Mouse (Mus musculus) ES-Bruce4 (cell line): ENCODE data around the gene Apoa4. TPM values are rescaled to one million over a fixed set of nuclear protein-coding genes. Genes with fewer than 3 reads are reported as not detected.

ENCODE experiments used
- H3K27ac ChIP-seq: 2 replicates; pipeline ENCODE4 v1.5.1; 2012; ENCODE audit warnings: low read length, inconsistent platforms; ENCODE audit not compliant: insufficient read depth
- H3K27me3 ChIP-seq: 2 replicates; pipeline ENCODE4 v1.6.1; 2012; ENCODE audit warnings: mild to moderate bottlenecking, low read length, inconsistent platforms; ENCODE audit not compliant: control insufficient read depth, poor library complexity, insufficient read depth, severe bottlenecking
- H3K36me3 ChIP-seq: 2 replicates; pipeline ENCODE4 v1.6.1; 2012; ENCODE audit warnings: inconsistent platforms, mild to moderate bottlenecking, low read length, moderate library complexity; ENCODE audit not compliant: control insufficient read depth, poor library complexity, insufficient read depth, severe bottlenecking
- H3K4me1 ChIP-seq: one replicate; pipeline ENCODE4 v1.8.1; 2011; ENCODE audit warnings: low read length; ENCODE audit not compliant: control insufficient read depth, insufficient read depth
- H3K4me3 ChIP-seq: 2 replicates; pipeline ENCODE4 v1.5.1; 2011; ENCODE audit warnings: low read depth, mild to moderate bottlenecking, low read length
- H3K9ac ChIP-seq: 2 replicates; pipeline ENCODE4 v1.6.1; 2012; ENCODE audit warnings: low read depth, mild to moderate bottlenecking, inconsistent platforms; ENCODE audit not compliant: poor library complexity, severe bottlenecking
- H3K9me3 ChIP-seq: replicated peaks from 2 replicates; pipeline ENCODE4 v1.6.1; 2012; ENCODE audit warnings: mild to moderate bottlenecking, low read length, inconsistent platforms; ENCODE audit not compliant: control insufficient read depth, poor library complexity, insufficient read depth, severe bottlenecking
- CTCF ChIP-seq: IDR thresholded peaks from one replicate; pipeline ENCODE4 v1.8.1; 2011; ENCODE audit warnings: low read depth, low read length
- EP300 ChIP-seq: IDR thresholded peaks from 2 replicates; pipeline ENCODE4 v1.6.1; 2011; ENCODE audit warnings: low read depth, low read length; ENCODE audit not compliant: insufficient read depth
- POLR2A ChIP-seq: IDR thresholded peaks from one replicate; pipeline ENCODE4 v1.8.1; 2011; ENCODE audit warnings: low read length; ENCODE audit not compliant: insufficient read depth
- polyA plus RNA-seq: library from polyadenylated mRNA; stranded (reverse); fragments of >200 nt; gene quantifications from 2 replicates; pipeline ENCODE4 v1.2.4, GENCODE M21; 2011; ENCODE audit warnings: low read depth; ENCODE audit not compliant: missing spikeins, insufficient read depth, insufficient read length

Apoa4 gene
- polyA plus RNA-seq, 1 experiment = not detected

- no peaks in the 10 kb centered on the region for H3K4me1 ChIP-seq
- H3K4me3 ChIP-seq = no peak overlapping the region
- no peak overlapping the region for H3K9ac ChIP-seq
- TF ChIP-seq EP300 (no peak), CTCF (no peak), POLR2A (no peak)
- no peaks in the 10 kb centered on the region for H3K36me3 ChIP-seq
- no peaks in the 10 kb centered on the region for H3K27me3 ChIP-seq
- H3K9me3 ChIP-seq = no peaks in the 10 kb centered on the region
- no peak overlapping the region for H3K27ac ChIP-seq
Observed at GRCm38 (mm10) chr9:46241818-46242217, 1.3 kb downstream of the Apoa4 start.

GRCm38 (mm10) chr9:46243122-46243521 is 2.6 kb downstream of the Apoa4 start:
- Histone ChIP-seq H3K36me3 (no peaks in the 10 kb centered on the region), H3K4me3 (no peak overlapping the region), H3K9me3 (no peaks in the 10 kb centered on the region), H3K27me3 (no peaks in the 10 kb centered on the region), H3K9ac (no peak overlapping the region), H3K4me1 (no peaks in the 10 kb centered on the region), H3K27ac (no peak overlapping the region)
- TF ChIP-seq CTCF = no peak
- TF ChIP-seq EP300 = no peak
- no peak for TF ChIP-seq POLR2A

GRCm38 (mm10) chr9:46243584-46243983 is 3.1 kb downstream of the Apoa4 start:
- Histone ChIP-seq H3K4me1 (no peaks in the 10 kb centered on the region), H3K9me3 (no peaks in the 10 kb centered on the region), H3K9ac (no peak overlapping the region), H3K36me3 (no peaks in the 10 kb centered on the region), H3K27ac (no peak overlapping the region), H3K4me3 (no peak overlapping the region), H3K27me3 (no peaks in the 10 kb centered on the region)
- TF ChIP-seq POLR2A (no peak), EP300 (no peak), CTCF (no peak)

- Histone ChIP-seq H3K4me1 (no peaks in the 10 kb centered on the region), H3K9ac (no peak overlapping the region), H3K9me3 (no peaks in the 10 kb centered on the region), H3K36me3 (no peaks in the 10 kb centered on the region), H3K4me3 (no peak overlapping the region), H3K27me3 (no peaks in the 10 kb centered on the region), H3K27ac (no peak overlapping the region)
- TF ChIP-seq POLR2A (no peak), EP300 (no peak), CTCF (peak; percentile 54)
Observed at GRCm38 (mm10) chr9:46246752-46247324, 6.3 kb downstream of the Apoa4 start.

- TF ChIP-seq EP300 (no peak), CTCF (no peak), POLR2A (no peak)
- H3K36me3 ChIP-seq = no peaks in the 10 kb centered on the region
- H3K27me3 ChIP-seq = no peaks in the 10 kb centered on the region
- peaks cover 2% of the 10 kb centered on the region for H3K4me1 ChIP-seq
- no peaks in the 10 kb centered on the region for H3K9me3 ChIP-seq
- no peak overlapping the region for H3K4me3 ChIP-seq
- no peak overlapping the region for H3K27ac ChIP-seq
- H3K9ac ChIP-seq = no peak overlapping the region
Observed at GRCm38 (mm10) chr9:46256177-46256576, 15.7 kb downstream of the Apoa4 start.

GRCm38 (mm10) chr9:46256658-46257385 is 16.3 kb downstream of the Apoa4 start:
- Histone ChIP-seq H3K4me3 (no peak overlapping the region), H3K9ac (no peak overlapping the region), H3K27me3 (no peaks in the 10 kb centered on the region), H3K36me3 (no peaks in the 10 kb centered on the region), H3K9me3 (no peaks in the 10 kb centered on the region), H3K4me1 (peaks cover 2% of the 10 kb centered on the region), H3K27ac (no peak overlapping the region)
- TF ChIP-seq EP300 (no peak), CTCF (no peak), POLR2A (no peak)
